Mouse (Mus musculus) embryonic facial prominence, embryonic 13.5 days (tissue): ENCODE data around the gene Alkbh3. TPM values are rescaled to one million over a fixed set of nuclear protein-coding genes. Genes with fewer than 3 reads are reported as not detected.

Experiments
- ATAC-seq: fragments of 200-750 bp; cut with Nextera tagmentation; 2 replicates; pipeline ENCODE4 v1.8.0; 2017; ENCODE audit warnings: low read depth; ENCODE audit not compliant: insufficient number of reproducible peaks, insufficient read depth, low FRiP score, low TSS enrichment
- H3K27ac ChIP-seq: fragments of 300-500 bp; sonication (generic); 2 replicates; pipeline ENCODE4 v1.5.1; 2015; ENCODE audit warnings: moderate library complexity, mild to moderate bottlenecking, inconsistent platforms
- H3K27me3 ChIP-seq: fragments of 300-500 bp; sonication (generic); 2 replicates; pipeline ENCODE4 v1.6.1; 2015; ENCODE audit warnings: mild to moderate bottlenecking, inconsistent platforms
- H3K36me3 ChIP-seq: fragments of 300-500 bp; sonication (generic); 2 replicates; pipeline ENCODE4 v1.6.1; 2015; ENCODE audit warnings: mild to moderate bottlenecking, inconsistent platforms
- H3K4me1 ChIP-seq: fragments of 300-500 bp; sonication (generic); 2 replicates; pipeline ENCODE4 v1.6.1; 2015; ENCODE audit warnings: inconsistent platforms
- H3K4me2 ChIP-seq: fragments of 300-500 bp; sonication (generic); 2 replicates; pipeline ENCODE4 v1.6.1; 2015; ENCODE audit warnings: moderate library complexity, mild to moderate bottlenecking, inconsistent platforms
- H3K4me3 ChIP-seq: fragments of 300-500 bp; sonication (generic); 2 replicates; pipeline ENCODE4 v1.5.1; 2015; ENCODE audit warnings: mild to moderate bottlenecking, inconsistent platforms
- H3K9ac ChIP-seq: fragments of 300-500 bp; sonication (generic); 2 replicates; pipeline ENCODE4 v1.6.1; 2015; ENCODE audit warnings: mild to moderate bottlenecking, inconsistent platforms
- H3K9me3 ChIP-seq: fragments of 300-500 bp; sonication (generic); 2 replicates; pipeline ENCODE4 v1.6.1; 2016; ENCODE audit warnings: inconsistent platforms
- WGBS: fragments of 180-500 bp; shearing (Covaris S2); methylation state at CpG from one replicate; pipeline ENCODE4 v1.1.7; 2015; ENCODE audit warnings: mixed read lengths; 5-methylcytosine and 5-hydroxymethylcytosine counted together
- polyA plus RNA-seq: library from polyadenylated mRNA; unstranded; fragments of >200 nt; fragmentation: Nextera tagmentation; extraction: Ambion mirVana; gene quantifications from 2 replicates; pipeline ENCODE4 v1.2.1, GENCODE M21; 2015

Gene Alkbh3
- polyA plus RNA-seq, 1 experiment from 2014 or later: 80.7 TPM

GRCm38 (mm10) chr2:93944855-93945254, 65.8 kb downstream of the Alkbh3 start:
- no peak overlapping the region for H3K4me2 ChIP-seq
- no peaks in the 10 kb centered on the region for H3K36me3 ChIP-seq
- H3K27ac ChIP-seq: no peak overlapping the region
- H3K9ac ChIP-seq: no peak overlapping the region
- H3K9me3 ChIP-seq: peaks cover 5% of the 10 kb centered on the region; the same call in 1 of the 2 replicates
- H3K27me3 ChIP-seq: no peaks in the 10 kb centered on the region
- WGBS: 91% methylated on average over 4 of the region's 4 CpGs
- no peak for ATAC-seq
- no peak overlapping the region for H3K4me3 ChIP-seq
- H3K4me1 ChIP-seq: peaks cover 8% of the 10 kb centered on the region; the same call in 1 of the 2 replicates

- Histone ChIP-seq H3K4me2 (no peak overlapping the region), H3K27ac (no peak overlapping the region), H3K4me1 (peaks cover 8% of the 10 kb centered on the region; the same call in 1 of the 2 replicates), H3K9ac (no peak overlapping the region), H3K4me3 (no peak overlapping the region), H3K9me3 (peaks cover 4% of the 10 kb centered on the region; the same call in 1 of the 2 replicates), H3K27me3 (no peaks in the 10 kb centered on the region), H3K36me3 (no peaks in the 10 kb centered on the region)
- no peak for ATAC-seq
- 89% methylated on average over 2 of the region's 2 CpGs for WGBS
Observed at GRCm38 (mm10) chr2:93944099-93944498, 66.5 kb downstream of the Alkbh3 start.

- 82% methylated on average over 11 of the region's 11 CpGs for WGBS
- Histone ChIP-seq H3K27ac (no peak overlapping the region), H3K4me1 (peaks cover 8% of the 10 kb centered on the region; the same call in 1 of the 2 replicates), H3K9me3 (no peaks in the 10 kb centered on the region), H3K4me2 (no peak overlapping the region), H3K36me3 (no peaks in the 10 kb centered on the region), H3K4me3 (no peak overlapping the region), H3K27me3 (no peaks in the 10 kb centered on the region), H3K9ac (no peak overlapping the region)
- ATAC-seq: no peak
Observed at GRCm38 (mm10) chr2:93941670-93942069, 68.9 kb downstream of the Alkbh3 start.

GRCm38 (mm10) chr2:93938534-93938933, 72.1 kb downstream of the Alkbh3 start:
- no peaks in the 10 kb centered on the region for H3K36me3 ChIP-seq
- no peak for ATAC-seq
- H3K9me3 ChIP-seq: no peaks in the 10 kb centered on the region
- 80% methylated on average over 9 of the region's 9 CpGs for WGBS
- H3K4me3 ChIP-seq: no peak overlapping the region
- H3K4me2 ChIP-seq: no peak overlapping the region
- no peak overlapping the region for H3K27ac ChIP-seq
- 0 out of 2 replicates have a peak, but pooled peaks cover 3% of the 10 kb centered on the region for H3K27me3 ChIP-seq
- H3K9ac ChIP-seq: no peak overlapping the region
- H3K4me1 ChIP-seq: peaks cover 8% of the 10 kb centered on the region; the same call in 1 of the 2 replicates

Other genes starting within 250 kb of the Alkbh3 start
- gene Ext2, start 188.2 kb downstream of the Alkbh3 start, polyA plus RNA-seq: 103 and 120 TPM in 2 replicates
- gene Accs, start 160.9 kb downstream of the Alkbh3 start, polyA plus RNA-seq: 8.8 TPM in 2 replicates
- not detected in 2 replicates for gene Accsl, start 141.7 kb downstream of the Alkbh3 start, polyA plus RNA-seq
- 3.5 and 3.7 TPM in 2 replicates for gene Gm13889, start 53.6 kb downstream of the Alkbh3 start, polyA plus RNA-seq
- gene Gm27027, start 14.5 kb downstream of the Alkbh3 start, polyA plus RNA-seq: not detected in 2 replicates
- gene Hsd17b12, start 147.2 kb upstream of the Alkbh3 start, polyA plus RNA-seq: 119 and 120 TPM in 2 replicates